Mouse (Mus musculus) ES-E14 (cell line): Measurements from ENCODE around the gene Sh3rf1. TPM values are rescaled to one million over a fixed set of nuclear protein-coding genes. Genes with fewer than 3 reads are reported as not detected.

Experiments used
- DNase-seq: peaks from one replicate; pipeline ENCODE4 v3.0.0-alpha.2; 2013; ENCODE audit warnings: low read depth, low spot score
- H3K27ac ChIP-seq: 2 replicates; pipeline ENCODE4 v1.5.1; 2012; ENCODE audit warnings: low read depth, mild to moderate bottlenecking, low read length, moderate library complexity, mixed read lengths; ENCODE audit not compliant: poor library complexity, insufficient read depth, severe bottlenecking
- H3K36me3 ChIP-seq: 2 replicates; pipeline ENCODE4 v1.6.1; 2012; ENCODE audit warnings: mild to moderate bottlenecking, low read length, moderate library complexity, mixed read lengths; ENCODE audit not compliant: control insufficient read depth, poor library complexity, insufficient read depth, severe bottlenecking
- H3K4me1 ChIP-seq, 2 experiments: fragments of 150-350 bp in 1 of 2; sonication (generic) in 1 of 2; 2 replicates each; pipeline ENCODE4 v1.6.1; 2012; ENCODE audit warnings: low read length in 2 of 2, mild to moderate bottlenecking in 1 of 2, mixed read lengths in 1 of 2; ENCODE audit not compliant: control insufficient read depth in 2 of 2, insufficient read depth in 2 of 2, poor library complexity in 1 of 2
- H3K4me3 ChIP-seq, 2 experiments: fragments of 150-350 bp in 1 of 2; sonication (generic) in 1 of 2; 2 replicates each; pipeline ENCODE4 v1.5.1; 2012; ENCODE audit warnings: low read length in 2 of 2, low read depth in 1 of 2, mild to moderate bottlenecking in 1 of 2, mixed read lengths in 1 of 2; ENCODE audit not compliant: insufficient read depth in 1 of 2, poor library complexity in 1 of 2, severe bottlenecking in 1 of 2
- H3K9ac ChIP-seq: 2 replicates; pipeline ENCODE4 v1.6.1; 2012; ENCODE audit warnings: low read depth, mild to moderate bottlenecking, low read length, mixed read lengths; ENCODE audit not compliant: poor library complexity, insufficient read depth, severe bottlenecking
- H3K9me3 ChIP-seq: fragments of 150-350 bp; sonication (generic); 2 replicates; pipeline ENCODE4 v1.6.1; 2012; ENCODE audit warnings: low read depth, mild to moderate bottlenecking, low read length; ENCODE audit not compliant: control insufficient read depth, insufficient read depth
- CHD2 ChIP-seq: IDR thresholded peaks from 2 replicates; pipeline ENCODE4 v1.6.1; 2014; ENCODE audit warnings: mild to moderate bottlenecking, low read depth, low read length, inconsistent platforms
- HCFC1 ChIP-seq: IDR thresholded peaks from 2 replicates; pipeline ENCODE4 v1.6.1; 2012; ENCODE audit warnings: low read length, inconsistent platforms, borderline replicate concordance; ENCODE audit not compliant: insufficient read depth
- MAFK ChIP-seq: IDR thresholded peaks from 2 replicates; pipeline ENCODE4 v1.6.1; 2014; ENCODE audit warnings: mild to moderate bottlenecking, low read depth, low read length, inconsistent platforms; ENCODE audit not compliant: insufficient read depth
- ZC3H11A ChIP-seq: IDR thresholded peaks from 2 replicates; pipeline ENCODE4 v1.6.1; 2012; ENCODE audit warnings: low read depth, mild to moderate bottlenecking, inconsistent platforms, low read length, borderline replicate concordance
- ZNF384 ChIP-seq: IDR thresholded peaks from 2 replicates; pipeline ENCODE4 v1.6.1; 2012; ENCODE audit warnings: low read depth, low read length, inconsistent platforms
- in situ Hi-C, 2 experiments: fragments of 600-800 bp; cut with MboI; formaldehyde crosslinking; loops; one replicate each; pipeline ENCODE4 v1.15.1; 2025; ENCODE audit warnings: low sequenced_read_pairs in 2 of 2, inconsistent platforms in 1 of 2; ENCODE audit not compliant: unreplicated experiment in 2 of 2
- total RNA-seq: library from RNA; depleted of rRNA; stranded (reverse); fragments of 300-350 nt; gene quantifications from 2 replicates; pipeline ENCODE4 v1.2.3, GENCODE M21; 2012

Sh3rf1 gene
- total RNA-seq, 1 experiment = 6.0 TPM

- DNase-seq = no peak
- Histone ChIP-seq H3K9me3 (peaks cover 8% of the 10 kb centered on the region), H3K9ac (no peak overlapping the region), H3K27ac (no peak overlapping the region), H3K4me3 (no peak overlapping the region), H3K36me3 (peaks cover 13% of the 10 kb centered on the region; the same call in 1 of the 2 replicates), H3K4me1 (no peaks in the 10 kb centered on the region)
- in situ Hi-C loops = no loop called here
- TF ChIP-seq MAFK (no peak), CHD2 (no peak), HCFC1 (no peak), ZC3H11A (no peak), ZNF384 (no peak)
These were observed 150.5 kb downstream of the Sh3rf1 start for GRCm38 (mm10) chr8:61374059-61374755.

DNA sequence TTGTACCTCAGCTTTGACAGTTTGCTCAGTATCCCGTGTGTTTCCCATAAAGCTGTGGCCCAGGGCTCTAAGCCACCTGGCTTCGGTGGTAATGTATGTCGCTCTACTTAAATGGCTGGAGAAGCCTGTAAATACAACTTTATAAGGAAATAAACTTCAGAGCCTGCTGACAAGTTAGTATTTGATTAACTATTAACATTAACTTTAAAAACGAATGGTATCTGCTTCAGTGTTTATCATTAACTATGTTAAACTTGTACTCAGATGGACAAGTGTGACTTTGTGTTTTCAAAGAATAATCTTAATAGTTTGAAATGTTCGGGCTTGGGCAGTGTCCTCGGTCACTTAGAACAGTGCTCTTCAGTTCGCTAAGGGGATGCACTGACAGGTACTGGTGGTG, 151.5 kb downstream of the Sh3rf1 start:
- in situ Hi-C loops = no loop called here
- Histone ChIP-seq H3K27ac (no peak overlapping the region), H3K4me3 (no peak overlapping the region), H3K9me3 (peaks cover 8% of the 10 kb centered on the region), H3K9ac (no peak overlapping the region), H3K4me1 (no peaks in the 10 kb centered on the region), H3K36me3 (peaks cover 13% of the 10 kb centered on the region; the same call in 1 of the 2 replicates)
- TF ChIP-seq MAFK (no peak), ZC3H11A (no peak), CHD2 (no peak), ZNF384 (no peak), HCFC1 (no peak)
- DNase-seq = no peak

- H3K9me3 ChIP-seq = peaks cover 2% of the 10 kb centered on the region; the same call in 1 of the 2 replicates
- TF ChIP-seq MAFK (no peak), CHD2 (no peak), HCFC1 (no peak), ZNF384 (no peak), ZC3H11A (no peak)
- peaks cover 1% of the 10 kb centered on the region; the same call in 1 of the 2 replicates for H3K36me3 ChIP-seq
- H3K4me1 ChIP-seq = no peaks in the 10 kb centered on the region
- no peak overlapping the region for H3K4me3 ChIP-seq
- DNase-seq = no peak
- H3K27ac ChIP-seq = no peak overlapping the region
- H3K9ac ChIP-seq = no peak overlapping the region
- in situ Hi-C loops = no loop called here
These were observed 155.4 kb downstream of the Sh3rf1 start for GRCm38 (mm10) chr8:61378847-61379698.

- Histone ChIP-seq H3K9me3 (no peaks in the 10 kb centered on the region), H3K4me1 (no peaks in the 10 kb centered on the region), H3K27ac (no peak overlapping the region), H3K36me3 (peaks cover 2% of the 10 kb centered on the region; the same call in 1 of the 2 replicates), H3K9ac (no peak overlapping the region), H3K4me3 (no peak overlapping the region)
- in situ Hi-C loops = no loop called here
- no peak for DNase-seq
- TF ChIP-seq ZNF384 (0 out of 2 replicates have a peak, but pooled peaks have one; percentile 7), CHD2 (no peak)
These were observed 160.9 kb downstream of the Sh3rf1 start for GRCm38 (mm10) chr8:61384536-61384935.
